Mouse (Mus musculus) MEL (cell line): ENCODE measurements at regions not wholly inside any gene's neighbourhood (a gene's known extent, or its start where the extent isn't known, plus 50 kb on each side); places are given as distances from the start of the nearest gene placed in this dataset.

Source experiments
- DNase-seq: peaks from one replicate; pipeline ENCODE4 v3.0.0; 2011; ENCODE audit warnings: low read depth, low spot score
- H3K27ac ChIP-seq: 2 replicates; pipeline ENCODE4 v1.5.1; 2012; ENCODE audit warnings: low read depth, mild to moderate bottlenecking, control low read depth, low read length, moderate library complexity; ENCODE audit not compliant: control insufficient read depth
- H3K27me3 ChIP-seq, 2 experiments: fragments of 150-350 bp in 1 of 2; sonication (generic) in 1 of 2; 2 replicates each; pipeline ENCODE4 v1.6.1; 2012; ENCODE audit warnings: low read length in 2 of 2, mild to moderate bottlenecking in 2 of 2, improper control_type of control experiment in 1 of 2, moderate library complexity in 1 of 2; ENCODE audit not compliant: insufficient read depth in 2 of 2, control insufficient read depth in 1 of 2
- H3K36me3 ChIP-seq, 2 experiments: 2 replicates each; pipeline ENCODE4 v1.6.1; 2012 to 2014; ENCODE audit warnings: low read length in 2 of 2, improper control_type of control experiment in 1 of 2, inconsistent platforms in 1 of 2, mild to moderate bottlenecking in 1 of 2; ENCODE audit not compliant: insufficient read depth in 2 of 2, control insufficient read depth in 1 of 2
- H3K4me1 ChIP-seq, 2 experiments: fragments of 150-350 bp in 1 of 2; sonication (generic) in 1 of 2; 2 replicates each; pipeline ENCODE4 v1.6.1; 2012; ENCODE audit warnings: low read length in 2 of 2, improper control_type of control experiment in 1 of 2, mild to moderate bottlenecking in 1 of 2; ENCODE audit not compliant: insufficient read depth in 2 of 2, control insufficient read depth in 1 of 2
- H3K4me3 ChIP-seq, 2 experiments: fragments of 150-350 bp in 1 of 2; sonication (generic) in 1 of 2; 2 replicates each; pipeline ENCODE4 v1.5.1; 2012; ENCODE audit warnings: low read depth in 2 of 2, low read length in 2 of 2, mild to moderate bottlenecking in 2 of 2, moderate library complexity in 2 of 2, control low read depth in 1 of 2, improper control_type of control experiment in 1 of 2; ENCODE audit not compliant: control insufficient read depth in 1 of 2, insufficient read depth in 1 of 2
- H3K79me2 ChIP-seq: 2 replicates; pipeline ENCODE4 v1.6.1; 2012; ENCODE audit warnings: mild to moderate bottlenecking, low read length, moderate library complexity; ENCODE audit not compliant: control insufficient read depth, poor library complexity, insufficient read depth
- H3K9ac ChIP-seq: 2 replicates; pipeline ENCODE4 v1.6.1; 2012; ENCODE audit warnings: low read depth, mild to moderate bottlenecking, control low read depth, low read length, moderate library complexity; ENCODE audit not compliant: control insufficient read depth, poor library complexity, severe bottlenecking
- H3K9me3 ChIP-seq: fragments of 150-350 bp; sonication (generic); replicated peaks from 2 replicates; pipeline ENCODE4 v1.6.1; 2012; ENCODE audit warnings: mild to moderate bottlenecking, low read length, improper control_type of control experiment, moderate library complexity; ENCODE audit not compliant: insufficient read depth
- BHLHE40 ChIP-seq: IDR thresholded peaks from 2 replicates; pipeline ENCODE4 v1.6.1; 2012; ENCODE audit warnings: low read depth, mild to moderate bottlenecking, inconsistent platforms, low read length, improper control_type of control experiment, borderline replicate concordance
- CHD1 ChIP-seq: IDR thresholded peaks from 2 replicates; pipeline ENCODE4 v1.6.1; 2012; ENCODE audit warnings: low read depth, mild to moderate bottlenecking, inconsistent platforms, low read length, improper control_type of control experiment
- CTCF ChIP-seq, 3 experiments: IDR thresholded peaks in 2 of 3; conservative IDR thresholded peaks in 1 of 3; 2 replicates each; pipeline ENCODE4 v1.5.1; 2011 to 2012; ENCODE audit warnings: low read length in 3 of 3, low read depth in 2 of 3, mild to moderate bottlenecking in 2 of 3, improper control_type of control experiment in 1 of 3, inconsistent platforms in 1 of 3, mixed read lengths in 1 of 3, moderate library complexity in 1 of 3; ENCODE audit not compliant: control insufficient read depth in 1 of 3, insufficient read depth in 1 of 3, poor library complexity in 1 of 3, severe bottlenecking in 1 of 3
- E2F4 ChIP-seq: IDR thresholded peaks from 2 replicates; pipeline ENCODE4 v1.6.1; 2011; ENCODE audit warnings: low read depth, low read length, improper control_type of control experiment, borderline replicate concordance
- EP300 ChIP-seq, 2 experiments: IDR thresholded peaks; 2 replicates each; pipeline ENCODE4 v1.6.1; 2011; ENCODE audit warnings: improper control_type of control experiment in 2 of 2, low read length in 2 of 2, low read depth in 1 of 2, mild to moderate bottlenecking in 1 of 2
- ETS1 ChIP-seq: IDR thresholded peaks from 2 replicates; pipeline ENCODE4 v1.6.1; 2012; ENCODE audit warnings: low read depth, mild to moderate bottlenecking, inconsistent platforms, low read length, improper control_type of control experiment, moderate library complexity
- GATA1 ChIP-seq: IDR thresholded peaks from 2 replicates; pipeline ENCODE4 v1.6.1; 2011; ENCODE audit warnings: low read depth, low read length, improper control_type of control experiment
- HCFC1 ChIP-seq: IDR thresholded peaks from 2 replicates; pipeline ENCODE4 v1.6.1; 2012; ENCODE audit warnings: low read depth, mild to moderate bottlenecking, inconsistent platforms, low read length, improper control_type of control experiment, moderate library complexity
- JUND ChIP-seq: IDR thresholded peaks from 2 replicates; pipeline ENCODE4 v1.6.1; 2011; ENCODE audit warnings: low read depth, mild to moderate bottlenecking, improper control_type of control experiment, low read length
- KAT2A ChIP-seq: conservative IDR thresholded peaks from 2 replicates; pipeline ENCODE4 v1.6.1; 2012; ENCODE audit warnings: low read depth, low read length, improper control_type of control experiment, inconsistent platforms
- MAFK ChIP-seq: IDR thresholded peaks from 2 replicates; pipeline ENCODE4 v1.6.1; 2011; ENCODE audit warnings: low read depth, mild to moderate bottlenecking, low read length, improper control_type of control experiment, borderline replicate concordance
- MEF2A ChIP-seq: IDR thresholded peaks from 2 replicates; pipeline ENCODE4 v1.6.1; 2014; ENCODE audit warnings: low read depth, mild to moderate bottlenecking, inconsistent platforms, low read length, improper control_type of control experiment; ENCODE audit not compliant: poor library complexity, insufficient replicate concordance, severe bottlenecking; ENCODE audit errors: extremely low read depth
- MXI1 ChIP-seq: IDR thresholded peaks from 2 replicates; pipeline ENCODE4 v1.6.1; 2011; ENCODE audit warnings: mild to moderate bottlenecking, low read depth, low read length, improper control_type of control experiment
- MYC ChIP-seq: IDR thresholded peaks from 2 replicates; pipeline ENCODE4 v1.6.1; 2011; ENCODE audit warnings: low read depth, mild to moderate bottlenecking, low read length, improper control_type of control experiment, moderate library complexity
- NELFE ChIP-seq: IDR thresholded peaks from 2 replicates; pipeline ENCODE4 v1.6.1; 2011; ENCODE audit warnings: low read depth, low read length, improper control_type of control experiment
- POLR2A ChIP-seq, 2 experiments: IDR thresholded peaks; 2 replicates each; pipeline ENCODE4 v1.6.1; 2011 to 2012; ENCODE audit warnings: low read length in 2 of 2, mild to moderate bottlenecking in 2 of 2, control low read depth in 1 of 2, improper control_type of control experiment in 1 of 2, low read depth in 1 of 2, moderate library complexity in 1 of 2; ENCODE audit not compliant: control insufficient read depth in 1 of 2, insufficient read depth in 1 of 2, poor library complexity in 1 of 2
- POLR2AphosphoS2 ChIP-seq: IDR thresholded peaks from 2 replicates; pipeline ENCODE4 v1.6.1; 2011; ENCODE audit warnings: low read length, improper control_type of control experiment
- RAD21 ChIP-seq: IDR thresholded peaks from 2 replicates; pipeline ENCODE4 v1.6.1; 2011; ENCODE audit warnings: mild to moderate bottlenecking, low read depth, low read length, improper control_type of control experiment
- RCOR1 ChIP-seq: IDR thresholded peaks from 2 replicates; pipeline ENCODE4 v1.6.1; 2012; ENCODE audit warnings: low read depth, mild to moderate bottlenecking, inconsistent platforms, low read length, improper control_type of control experiment
- SIN3A ChIP-seq: IDR thresholded peaks from 2 replicates; pipeline ENCODE4 v1.6.1; 2012; ENCODE audit warnings: low read length, improper control_type of control experiment, inconsistent platforms
- SMC3 ChIP-seq: IDR thresholded peaks from 2 replicates; pipeline ENCODE4 v1.6.1; 2011; ENCODE audit warnings: low read depth, low read length, improper control_type of control experiment
- TAL1 ChIP-seq: IDR thresholded peaks from 2 replicates; pipeline ENCODE4 v1.6.1; 2012; ENCODE audit warnings: mild to moderate bottlenecking, inconsistent platforms, low read length, moderate library complexity, mixed read lengths
- TCF12 ChIP-seq: IDR thresholded peaks from 2 replicates; pipeline ENCODE4 v1.6.1; 2014; ENCODE audit warnings: low read depth, mild to moderate bottlenecking, inconsistent platforms, low read length, improper control_type of control experiment, moderate library complexity
- UBTF ChIP-seq: IDR thresholded peaks from 2 replicates; pipeline ENCODE4 v1.6.1; 2012; ENCODE audit warnings: low read depth, mild to moderate bottlenecking, inconsistent platforms, low read length, improper control_type of control experiment, moderate library complexity, borderline replicate concordance; ENCODE audit not compliant: insufficient read depth
- USF1 ChIP-seq: IDR thresholded peaks from 2 replicates; pipeline ENCODE4 v1.6.1; 2014; ENCODE audit warnings: low read depth, mild to moderate bottlenecking, inconsistent platforms, low read length, improper control_type of control experiment, moderate library complexity
- USF2 ChIP-seq, 2 experiments: IDR thresholded peaks; 2 replicates each; pipeline ENCODE4 v1.6.1; 2011 to 2012; ENCODE audit warnings: improper control_type of control experiment in 2 of 2, low read length in 2 of 2, borderline replicate concordance in 1 of 2, inconsistent platforms in 1 of 2, low read depth in 1 of 2, mild to moderate bottlenecking in 1 of 2; ENCODE audit not compliant: insufficient read depth in 1 of 2
- ZKSCAN1 ChIP-seq: IDR thresholded peaks from 2 replicates; pipeline ENCODE4 v1.6.1; 2012; ENCODE audit warnings: low read depth, mild to moderate bottlenecking, inconsistent platforms, low read length, improper control_type of control experiment, moderate library complexity
- ZMIZ1 ChIP-seq: IDR thresholded peaks from 2 replicates; pipeline ENCODE4 v1.6.1; 2012; ENCODE audit warnings: low read depth, mild to moderate bottlenecking, inconsistent platforms, low read length, improper control_type of control experiment, moderate library complexity
- ZNF384 ChIP-seq: IDR thresholded peaks from 2 replicates; pipeline ENCODE4 v1.6.1; 2012; ENCODE audit warnings: low read depth, mild to moderate bottlenecking, inconsistent platforms, low read length, improper control_type of control experiment

DNA sequence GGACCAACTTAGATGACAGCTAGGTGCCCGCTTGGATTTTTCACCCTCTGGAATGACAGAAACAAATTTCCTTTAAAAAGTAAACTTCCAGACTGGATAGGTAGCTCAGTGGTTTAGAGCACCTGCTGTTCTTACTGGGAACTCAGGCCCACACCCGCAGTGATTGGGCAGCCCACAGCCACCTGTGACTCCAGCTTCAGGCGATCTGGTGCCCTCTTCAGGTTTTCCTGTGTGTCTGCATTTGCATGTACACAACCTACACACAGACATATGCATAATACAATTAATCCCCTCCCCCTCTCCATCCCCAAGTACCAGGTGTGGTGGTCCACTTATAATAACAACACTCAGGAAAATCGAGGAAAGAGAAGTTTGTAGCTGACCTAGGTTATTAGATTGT, 221.5 kb downstream of the Tshz3 start:
- Histone ChIP-seq H3K79me2 (no peaks in the 10 kb centered on the region), H3K9me3 (no peaks in the 10 kb centered on the region)

DNA sequence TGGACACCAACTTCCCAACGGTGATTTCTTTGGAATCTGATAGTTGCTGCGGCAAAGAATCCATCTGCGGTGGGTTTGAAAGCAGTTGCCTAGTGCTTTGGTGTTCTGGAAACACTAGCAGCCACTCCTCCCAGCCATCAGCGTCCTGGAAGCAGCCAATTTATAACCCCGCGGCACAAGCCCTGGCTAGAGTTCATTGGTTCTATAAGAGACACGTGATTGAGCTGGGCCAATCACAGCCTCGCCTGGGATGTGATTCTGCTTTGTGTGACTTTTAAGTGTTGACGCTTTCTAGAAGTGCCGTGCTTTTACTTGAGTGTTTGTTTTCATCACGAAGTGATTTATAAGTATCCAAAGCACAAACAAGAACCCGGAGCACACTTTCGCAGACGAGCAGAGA, 223.1 kb downstream of the Tshz3 start:
- H3K9me3 ChIP-seq, result no peaks in the 10 kb centered on the region

More for the DNA sequence above, 221.5 kb downstream of the Tshz3 start:
- Histone ChIP-seq H3K4me1 (no peaks in the 10 kb centered on the region), H3K4me3 (no peak overlapping the region), H3K9ac (no peak overlapping the region), H3K27ac (no peak overlapping the region), H3K36me3 (no peaks in the 10 kb centered on the region), H3K27me3 (no peaks in the 10 kb centered on the region)
- TF ChIP-seq GATA1 (no peak), SIN3A (no peak), MEF2A (no peak), TAL1 (no peak), ZKSCAN1 (no peak), ZMIZ1 (no peak), UBTF (no peak), USF2 (IDR thresholded peaks at IDR 0.05; ENCODE audit: borderline replicate concordance in 1 of 2, insufficient read depth in 1 of 2, low read depth in 1 of 2, low read length in 2 of 2) (no peak)
- no peak for DNase-seq

GRCm38 (mm10) chr7:36933490-36933889, 235.6 kb downstream of the Tshz3 start:
- H3K4me3 ChIP-seq, result no peak overlapping the region
- H3K9me3 ChIP-seq, result no peaks in the 10 kb centered on the region
- no peak for DNase-seq
- no peaks in the 10 kb centered on the region for H3K79me2 ChIP-seq
- H3K4me1 ChIP-seq, result no peaks in the 10 kb centered on the region
- H3K36me3 ChIP-seq, result no peaks in the 10 kb centered on the region
- H3K27me3 ChIP-seq, result no peaks in the 10 kb centered on the region
- H3K9ac ChIP-seq, result no peak overlapping the region
- H3K27ac ChIP-seq, result no peak overlapping the region
- TF ChIP-seq RAD21 (no peak), RCOR1 (no peak), ZMIZ1 (no peak), TAL1 (no peak), JUND (no peak), CTCF (IDR thresholded peaks at IDR 0.05 in 2 of 3, conservative IDR thresholded peaks at IDR 0.05 in 1 of 3; ENCODE audit: control insufficient read depth in 1 of 3, insufficient read depth in 1 of 3, low read depth in 2 of 3, low read length in 3 of 3, poor library complexity in 1 of 3, severe bottlenecking in 1 of 3) (no peak), EP300 (IDR thresholded peaks at IDR 0.05; ENCODE audit: low read depth in 1 of 2, low read length in 2 of 2) (no peak), UBTF (no peak), NELFE (no peak), E2F4 (no peak), USF1 (no peak), ZKSCAN1 (no peak), CHD1 (no peak), ZNF384 (no peak), KAT2A (no peak)

More for the DNA sequence above, 223.1 kb downstream of the Tshz3 start:
- Histone ChIP-seq H3K4me3 (no peak overlapping the region), H3K79me2 (no peaks in the 10 kb centered on the region), H3K27me3 (no peaks in the 10 kb centered on the region), H3K9ac (no peak overlapping the region), H3K36me3 (no peaks in the 10 kb centered on the region), H3K4me1 (no peaks in the 10 kb centered on the region), H3K27ac (no peak overlapping the region)
- no peak for DNase-seq
- TF ChIP-seq ZKSCAN1 (no peak), RAD21 (no peak), MYC (no peak), MXI1 (no peak), USF1 (no peak), BHLHE40 (no peak), POLR2A (IDR thresholded peaks at IDR 0.05; ENCODE audit: control insufficient read depth in 1 of 2, insufficient read depth in 1 of 2, low read depth in 1 of 2, low read length in 2 of 2, poor library complexity in 1 of 2) (no peak), TAL1 (no peak), TCF12 (no peak), HCFC1 (no peak), ZNF384 (no peak), CTCF (IDR thresholded peaks at IDR 0.05 in 2 of 3, conservative IDR thresholded peaks at IDR 0.05 in 1 of 3; ENCODE audit: control insufficient read depth in 1 of 3, insufficient read depth in 1 of 3, low read depth in 2 of 3, low read length in 3 of 3, poor library complexity in 1 of 3, severe bottlenecking in 1 of 3) (no peak), POLR2AphosphoS2 (no peak), ETS1 (no peak), MEF2A (no peak), SMC3 (no peak), MAFK (no peak)
